Mouse (Mus musculus) midbrain, postnatal 0 days (tissue): Measurements from ENCODE around the gene Macf1. TPM values are rescaled to one million over a fixed set of nuclear protein-coding genes. Genes with fewer than 3 reads are reported as not detected.

Source experiments
- ATAC-seq: fragments of 200-750 bp; cut with Nextera tagmentation; 2 replicates; pipeline ENCODE4 v1.8.0; 2017; ENCODE audit warnings: moderate number of reproducible peaks, mild to moderate bottlenecking, moderate TSS enrichment, moderate library complexity; ENCODE audit not compliant: low FRiP score
- DNase-seq: peaks from one replicate; pipeline ENCODE4 v3.0.0-alpha.2; 2015; ENCODE audit warnings: low spot score
- H3K27ac ChIP-seq: fragments of 300-500 bp; sonication (generic); 2 replicates; pipeline ENCODE4 v1.5.1; 2014; ENCODE audit warnings: low read depth, mild to moderate bottlenecking, low read length, mixed read lengths
- H3K27me3 ChIP-seq: fragments of 300-500 bp; sonication (generic); 2 replicates; pipeline ENCODE4 v1.6.1; 2014; ENCODE audit warnings: low read length, control low read depth, mixed read lengths; ENCODE audit not compliant: insufficient read depth
- H3K36me3 ChIP-seq: fragments of 300-500 bp; sonication (generic); 2 replicates; pipeline ENCODE4 v1.6.1; 2014; ENCODE audit warnings: low read length, control low read depth, mixed read lengths; ENCODE audit not compliant: insufficient read depth
- H3K4me1 ChIP-seq: fragments of 300-500 bp; sonication (generic); 2 replicates; pipeline ENCODE4 v1.6.1; 2014; ENCODE audit warnings: mild to moderate bottlenecking, control low read depth, antibody characterized with exemption, low read length, mixed read lengths; ENCODE audit not compliant: insufficient read depth
- H3K4me2 ChIP-seq: fragments of 300-500 bp; sonication (generic); 2 replicates; pipeline ENCODE4 v1.6.1; 2014; ENCODE audit warnings: low read depth, mild to moderate bottlenecking, low read length, mixed read lengths; ENCODE audit not compliant: poor library complexity, severe bottlenecking
- H3K4me3 ChIP-seq: fragments of 300-500 bp; sonication (generic); 2 replicates; pipeline ENCODE4 v1.5.1; 2014; ENCODE audit warnings: low read depth, mild to moderate bottlenecking, low read length, moderate library complexity
- H3K9ac ChIP-seq: fragments of 300-500 bp; sonication (generic); replicated peaks from 2 replicates; pipeline ENCODE4 v1.6.1; 2014; ENCODE audit warnings: mild to moderate bottlenecking, low read length, moderate library complexity, mixed read lengths; ENCODE audit not compliant: poor library complexity, severe bottlenecking
- H3K9me3 ChIP-seq: fragments of 300-500 bp; sonication (generic); 2 replicates; pipeline ENCODE4 v1.6.1; 2016; ENCODE audit warnings: low read length, control low read depth
- CTCF ChIP-seq: IDR thresholded peaks from 2 replicates; pipeline ENCODE4 v1.5.1; 2016; ENCODE audit warnings: antibody characterized with exemption, mild to moderate bottlenecking
- WGBS: fragments of 180-500 bp; shearing (Covaris S2); extraction: QIAGEN DNeasy Blood & Tissue Kit; methylation state at CpG from one replicate; pipeline ENCODE4 v1.1.7; 2014; 5-methylcytosine and 5-hydroxymethylcytosine counted together
- polyA plus RNA-seq: library from polyadenylated mRNA; unstranded; fragments of >200 nt; fragmentation: Nextera tagmentation; extraction: Ambion mirVana; gene quantifications from 2 replicates; pipeline ENCODE4 v1.2.1, GENCODE M21; 2015
- total RNA-seq: library from RNA; depleted of rRNA; stranded (reverse); fragments of >200 nt; gene quantifications from 2 replicates; pipeline ENCODE4 v1.2.3, GENCODE M21; 2014

Macf1 gene
- total and polyA plus RNA-seq, 2 experiments from 2014 or later: 73.3 to 338 TPM

- DNase-seq: no peak
- ATAC-seq: no peak
- no peak for TF ChIP-seq CTCF
These were observed 266.1 kb downstream of the Macf1 start for GRCm38 (mm10) chr4:123418032-123418431.

GRCm38 (mm10) chr4:123417478-123417877, 266.7 kb downstream of the Macf1 start:
- Histone ChIP-seq H3K36me3 (no peaks in the 10 kb centered on the region), H3K4me2 (no peak overlapping the region), H3K9ac (no peak overlapping the region), H3K4me3 (no peak overlapping the region), H3K9me3 (no peaks in the 10 kb centered on the region), H3K27me3 (no peaks in the 10 kb centered on the region), H3K4me1 (no peaks in the 10 kb centered on the region), H3K27ac (no peak overlapping the region)
- DNase-seq (no peak), ATAC-seq (no peak)
- 86% methylated on average over 1 of the region's 3 CpGs for WGBS
- no peak for TF ChIP-seq CTCF

More at GRCm38 (mm10) chr4:123418032-123418431, 266.1 kb downstream of the Macf1 start:
- Histone ChIP-seq H3K9me3 (no peaks in the 10 kb centered on the region), H3K4me3 (no peak overlapping the region), H3K4me2 (no peak overlapping the region), H3K27me3 (no peaks in the 10 kb centered on the region), H3K9ac (no peak overlapping the region), H3K27ac (no peak overlapping the region), H3K36me3 (no peaks in the 10 kb centered on the region), H3K4me1 (no peaks in the 10 kb centered on the region)
- WGBS: 98% methylated on average over 3 of the region's 3 CpGs

GRCm38 (mm10) chr4:123416829-123417228, 267.3 kb downstream of the Macf1 start:
- Histone ChIP-seq H3K36me3 (no peaks in the 10 kb centered on the region), H3K9ac (no peak overlapping the region), H3K27ac (no peak overlapping the region), H3K4me3 (no peak overlapping the region), H3K4me1 (no peaks in the 10 kb centered on the region), H3K4me2 (no peak overlapping the region), H3K9me3 (no peaks in the 10 kb centered on the region), H3K27me3 (no peaks in the 10 kb centered on the region)
- DNase-seq (no peak), ATAC-seq (no peak)
- 88% methylated on average over 2 of the region's 2 CpGs for WGBS
- TF ChIP-seq CTCF: no peak

GRCm38 (mm10) chr4:123415566-123415965, 268.6 kb downstream of the Macf1 start:
- WGBS: 97% methylated on average over 1 of the region's 1 CpGs
- ATAC-seq: no peak

GRCm38 (mm10) chr4:123413876-123414275, 270.3 kb downstream of the Macf1 start:
- no peak for TF ChIP-seq CTCF
- Histone ChIP-seq H3K27me3 (no peaks in the 10 kb centered on the region), H3K4me1 (no peaks in the 10 kb centered on the region; the same call in 1 of the 2 replicates), H3K36me3 (no peaks in the 10 kb centered on the region), H3K4me2 (no peak overlapping the region), H3K27ac (no peak overlapping the region), H3K9me3 (no peaks in the 10 kb centered on the region), H3K4me3 (no peak overlapping the region), H3K9ac (no peak overlapping the region)
- ATAC-seq (no peak), DNase-seq (no peak)
- 77% methylated on average over 2 of the region's 2 CpGs for WGBS

More at GRCm38 (mm10) chr4:123415566-123415965, 268.6 kb downstream of the Macf1 start:
- Histone ChIP-seq H3K9ac (no peak overlapping the region), H3K4me1 (no peaks in the 10 kb centered on the region), H3K27ac (no peak overlapping the region), H3K4me2 (no peak overlapping the region), H3K27me3 (no peaks in the 10 kb centered on the region), H3K9me3 (no peaks in the 10 kb centered on the region), H3K36me3 (no peaks in the 10 kb centered on the region), H3K4me3 (no peak overlapping the region)
- no peak for DNase-seq
- no peak for TF ChIP-seq CTCF

GRCm38 (mm10) chr4:123412981-123413380, 271.2 kb downstream of the Macf1 start:
- TF ChIP-seq CTCF: no peak
- H3K9me3 ChIP-seq: no peaks in the 10 kb centered on the region
- peaks cover 3% of the 10 kb centered on the region for H3K4me1 ChIP-seq
- WGBS: 51% methylated on average over 2 of the region's 2 CpGs
- H3K27me3 ChIP-seq: no peaks in the 10 kb centered on the region
- no peaks in the 10 kb centered on the region for H3K36me3 ChIP-seq
- H3K27ac ChIP-seq: no peak overlapping the region
- no peak overlapping the region for H3K4me2 ChIP-seq
- DNase-seq (no peak), ATAC-seq (no peak)
- H3K9ac ChIP-seq: no peak overlapping the region
- H3K4me3 ChIP-seq: no peak overlapping the region
